Mouse (Mus musculus) c-Kit-positive CD71-positive TER-119-positive erythroid progenitor cells, embryonic 14.5 days (primary cell): Measurements from ENCODE around the gene Pigx.
A peak's percentile ranks its signal among the peaks of the same experiment; 100 is the strongest.
"Not testable (repeated sequence)": the region's sequence is repeated elsewhere in the genome, so short reads cannot be mapped to it uniquely, and the experiment has no call there.

ENCODE experiments used
- DNase-seq: peaks from one replicate; pipeline ENCODE4 v3.0.0-alpha.2; 2013; ENCODE audit warnings: low spot score

Pigx gene

GRCm38 (mm10) chr16:32108578-32108977 lies 9.0 kb upstream of the Pigx start:
- no peak for DNase-seq

- no peak for DNase-seq
These were observed 8.6 kb upstream of the Pigx start for GRCm38 (mm10) chr16:32108170-32108569.

- no peak for DNase-seq
These were observed 8.0 kb upstream of the Pigx start for GRCm38 (mm10) chr16:32107342-32108045.

- no peak for DNase-seq
These were observed 6.2 kb upstream of the Pigx start for GRCm38 (mm10) chr16:32105698-32106097.

- no peak for DNase-seq
These were observed 2.8 kb upstream of the Pigx start for GRCm38 (mm10) chr16:32102295-32102694.

- DNase-seq: no peak
These were observed 473 bp downstream of the Pigx start for GRCm38 (mm10) chr16:32098897-32099637.

GRCm38 (mm10) chr16:32097757-32098156 lies 1.8 kb downstream of the Pigx start:
- DNase-seq: not testable (repeated sequence)

GRCm38 (mm10) chr16:32091466-32091865 lies 8.1 kb downstream of the Pigx start:
- DNase-seq: no peak

GRCm38 (mm10) chr16:32087629-32088443 lies 11.7 kb downstream of the Pigx start:
- DNase-seq: no peak

GRCm38 (mm10) chr16:32078991-32079511 lies 20.5 kb downstream of the Pigx start, which contains the start of gene Pak2:
Gene Pak2 (minus strand): TSS chr16:32079342.
- peak; percentile 86 for DNase-seq

GRCm38 (mm10) chr16:32078408-32078990 lies 21.0 kb downstream of the Pigx start:
- peak; percentile 53 for DNase-seq

- peak; percentile 44 for DNase-seq
These were observed 21.7 kb downstream of the Pigx start for GRCm38 (mm10) chr16:32077648-32078407.

- no peak for DNase-seq
These were observed 23.1 kb downstream of the Pigx start for GRCm38 (mm10) chr16:32076406-32076805.

- DNase-seq: no peak
These were observed 23.8 kb downstream of the Pigx start for GRCm38 (mm10) chr16:32075762-32076161.

- DNase-seq: not testable (repeated sequence)
These were observed 29.5 kb downstream of the Pigx start for GRCm38 (mm10) chr16:32070070-32070469.

- DNase-seq: no peak
These were observed 30.9 kb downstream of the Pigx start for GRCm38 (mm10) chr16:32068389-32069300.

- DNase-seq: no peak
These were observed 32.6 kb downstream of the Pigx start for GRCm38 (mm10) chr16:32066899-32067298.

GRCm38 (mm10) chr16:32063900-32064299 lies 35.6 kb downstream of the Pigx start:
- DNase-seq: no peak

- DNase-seq: no peak
These were observed 37.3 kb downstream of the Pigx start for GRCm38 (mm10) chr16:32062226-32062625.
